Comparison of ENCODE assay signal across 10 mouse cellular contexts in genomic region chr9:77497173-77497572, GRCm38 (mm10). TPM values are rescaled to one million over a fixed set of nuclear protein-coding genes. Genes with fewer than 3 reads are reported as not detected.
DNase-seq lines count a peak whose midpoint lies in the region; ATAC-seq and TF ChIP-seq lines count a peak whose summit lies in the region.
"Had no signal": no experiment of that assay in that cellular context is flagged by ENCODE, and none has a peak within 500 bp of the region (broad histone marks: within the 10 kb centered on the region; RNA-seq: fewer than 3 reads in every experiment).

No protein-coding gene starts in this region.

- H3K4me2 ChIP-seq in liver, embryonic 12.5 days, result no peak overlapping the region
- no peak overlapping the region for H3K4me2 ChIP-seq in liver, postnatal 0 days (ENCODE audit: low read depth, low read length)
- H3K4me2 ChIP-seq in forebrain, embryonic 12.5 days, result peak overlapping the region; percentile 31; the same call in 1 of the 2 replicates
- H3K4me2 ChIP-seq in hindbrain, embryonic 16.5 days (ENCODE audit: low read length), result no peak overlapping the region
- H3K4me2 ChIP-seq in midbrain, postnatal 0 days (ENCODE audit: low read depth, low read length, poor library complexity, severe bottlenecking), result no peak overlapping the region

- no peak for ATAC-seq in liver, embryonic 12.5 days
- ATAC-seq in liver, postnatal 0 days, result no peak
- ATAC-seq in forebrain, embryonic 12.5 days (ENCODE audit: low FRiP score), result no peak
- ATAC-seq in hindbrain, embryonic 16.5 days, result no peak
- ATAC-seq in midbrain, postnatal 0 days (ENCODE audit: low FRiP score), result 0 out of 2 replicates have a peak, but pooled peaks have one; percentile 22
- ATAC-seq in frontal cortex, adult (ENCODE audit: low TSS enrichment), result no peak

- H3K27ac ChIP-seq in liver, embryonic 12.5 days, result 0 out of 2 replicates have a peak overlapping the region, but pooled peaks have one; percentile 3
- no peak overlapping the region for H3K27ac ChIP-seq in liver, postnatal 0 days (ENCODE audit: low read depth)
- peak overlapping the region; percentile 89 for H3K27ac ChIP-seq in forebrain, embryonic 12.5 days
- peak overlapping the region; percentile 12; the same call in 1 of the 2 replicates for H3K27ac ChIP-seq in hindbrain, embryonic 16.5 days (ENCODE audit: low read depth, low read length)
- no peak overlapping the region for H3K27ac ChIP-seq in midbrain, postnatal 0 days (ENCODE audit: low read depth, low read length)

- H3K4me3 ChIP-seq in liver, embryonic 12.5 days, result no peak overlapping the region
- H3K4me3 ChIP-seq in liver, postnatal 0 days (ENCODE audit: low read depth, low read length), result no peak overlapping the region
- H3K4me3 ChIP-seq in forebrain, embryonic 12.5 days (replicated peaks), result no peak overlapping the region
- H3K4me3 ChIP-seq in hindbrain, embryonic 16.5 days (ENCODE audit: low read length), result no peak overlapping the region
- H3K4me3 ChIP-seq in midbrain, postnatal 0 days (ENCODE audit: low read depth, low read length), result no peak overlapping the region
- H3K4me3 ChIP-seq: erythroblast, embryonic 14.5 days had no signal

- peaks cover 20% of the 10 kb centered on the region for H3K4me1 ChIP-seq in liver, embryonic 12.5 days
- no peaks in the 10 kb centered on the region; the same call in 1 of the 2 replicates for H3K4me1 ChIP-seq in liver, postnatal 0 days (ENCODE audit: insufficient read depth)
- peaks cover 49% of the 10 kb centered on the region for H3K4me1 ChIP-seq in forebrain, embryonic 12.5 days
- peaks cover 12% of the 10 kb centered on the region for H3K4me1 ChIP-seq in hindbrain, embryonic 16.5 days (ENCODE audit: control insufficient read depth, insufficient read depth, low read depth, low read length)
- peaks cover 5% of the 10 kb centered on the region for H3K4me1 ChIP-seq in midbrain, postnatal 0 days (ENCODE audit: insufficient read depth, low read length)

- TF ChIP-seq EP300 in liver, postnatal 0 days (IDR thresholded peaks at IDR 0.05; ENCODE audit: low read depth), result no peak

- DNase-seq in liver, postnatal 0 days, result no peak
- DNase-seq in midbrain, postnatal 0 days (ENCODE audit: low spot score), result no peak
- DNase-seq in left cerebral cortex, postnatal 14 days (ENCODE audit: low spot score in 2 of 2), result no peak
- DNase-seq: cerebellum, adult 18-20 months; layer of hippocampus, adult 9-11 months had no signal

- no peaks in the 10 kb centered on the region for H3K36me3 ChIP-seq in liver, embryonic 12.5 days
- H3K36me3 ChIP-seq in liver, postnatal 0 days (replicated peaks; ENCODE audit: insufficient read depth, low read length), result no peaks in the 10 kb centered on the region
- no peaks in the 10 kb centered on the region for H3K36me3 ChIP-seq in forebrain, embryonic 12.5 days (replicated peaks)
- no peaks in the 10 kb centered on the region for H3K36me3 ChIP-seq in hindbrain, embryonic 16.5 days (ENCODE audit: control insufficient read depth, insufficient read depth, low read length)
- no peaks in the 10 kb centered on the region for H3K36me3 ChIP-seq in midbrain, postnatal 0 days (ENCODE audit: insufficient read depth, low read length)

- no peak overlapping the region for H3K9ac ChIP-seq in liver, embryonic 12.5 days
- no peak overlapping the region for H3K9ac ChIP-seq in liver, postnatal 0 days (replicated peaks)
- 0 out of 2 replicates have a peak overlapping the region, but pooled peaks have one; percentile 14 for H3K9ac ChIP-seq in forebrain, embryonic 12.5 days
- H3K9ac ChIP-seq in hindbrain, embryonic 16.5 days (ENCODE audit: low read depth, low read length), result no peak overlapping the region
- H3K9ac ChIP-seq in midbrain, postnatal 0 days (replicated peaks; ENCODE audit: low read length, poor library complexity, severe bottlenecking), result no peak overlapping the region

- no peaks in the 10 kb centered on the region for H3K9me3 ChIP-seq in liver, embryonic 12.5 days (replicated peaks)
- no peaks in the 10 kb centered on the region for H3K9me3 ChIP-seq in liver, postnatal 0 days (ENCODE audit: low read length)
- H3K9me3 ChIP-seq in forebrain, embryonic 12.5 days, result no peaks in the 10 kb centered on the region
- no peaks in the 10 kb centered on the region for H3K9me3 ChIP-seq in hindbrain, embryonic 16.5 days (ENCODE audit: control insufficient read depth, low read length)
- H3K9me3 ChIP-seq in midbrain, postnatal 0 days (ENCODE audit: low read length), result no peaks in the 10 kb centered on the region

- 47% methylated on average over 6 of the region's 6 CpGs for WGBS in liver, embryonic 12.5 days (ENCODE audit: insufficient replicate concordance)
- 34% methylated on average over 6 of the region's 6 CpGs for WGBS in liver, postnatal 0 days (ENCODE audit: insufficient replicate concordance)
- 29% methylated on average over 6 of the region's 6 CpGs for WGBS in forebrain, embryonic 12.5 days
- 30% methylated on average over 6 of the region's 6 CpGs for WGBS in hindbrain, embryonic 16.5 days
- WGBS in midbrain, postnatal 0 days, result 37% methylated on average over 6 of the region's 6 CpGs

- no peaks in the 10 kb centered on the region for H3K27me3 ChIP-seq in liver, embryonic 12.5 days (replicated peaks)
- H3K27me3 ChIP-seq in liver, postnatal 0 days (ENCODE audit: insufficient read depth, low read length), result no peaks in the 10 kb centered on the region
- H3K27me3 ChIP-seq in forebrain, embryonic 12.5 days, result 0 out of 2 replicates have a peak, but pooled peaks cover 2% of the 10 kb centered on the region
- H3K27me3 ChIP-seq in hindbrain, embryonic 16.5 days (replicated peaks; ENCODE audit: control insufficient read depth, insufficient read depth, low read length), result no peaks in the 10 kb centered on the region
- H3K27me3 ChIP-seq in midbrain, postnatal 0 days (ENCODE audit: insufficient read depth, low read length), result no peaks in the 10 kb centered on the region

- TF ChIP-seq CTCF in liver, postnatal 0 days (IDR thresholded peaks at IDR 0.05; ENCODE audit: low read depth), result no peak
- no peak for TF ChIP-seq CTCF in midbrain, postnatal 0 days (IDR thresholded peaks at IDR 0.05)

- intact Hi-C loops in left cerebral cortex, postnatal 14 days (cut with DNase I), result no loop called here

RNA-seq across cellular contexts. Expression of gene Lrrc1, which starts 47.5 kb away (rescaled TPM):
- 4.0 and 4.4 TPM in 2 replicates for polyA plus RNA-seq in liver, embryonic 12.5 days (2016; fragmentation: Nextera tagmentation; extraction: Ambion mirVana)
- 1.2 and 1.5 TPM in 2 replicates for polyA plus RNA-seq in liver, postnatal 0 days (2015; fragmentation: Nextera tagmentation; extraction: Ambion mirVana)
- 18.1 and 21.4 TPM in 2 replicates for polyA plus RNA-seq in forebrain, embryonic 12.5 days (2016; fragmentation: Nextera tagmentation; extraction: Ambion mirVana)
- polyA plus RNA-seq in hindbrain, embryonic 16.5 days (2015; fragmentation: Nextera tagmentation; extraction: Ambion mirVana), result 5.0 and 5.5 TPM in 2 replicates
- 19.1 and 38.6 TPM in 2 replicates for total RNA-seq in midbrain, postnatal 0 days (2014; rRNA removed)
- polyA plus RNA-seq in midbrain, postnatal 0 days (2015; fragmentation: Nextera tagmentation; extraction: Ambion mirVana), result 4.2 and 4.6 TPM in 2 replicates
- total RNA-seq in left cerebral cortex, postnatal 14 days (2021), result 1 to 10 TPM; 5.5 to 5.8 TPM

Comparison
In these comparisons a context has a peak if more than half of its experiments do, and no peak if none do; other contexts are left out.
1. H3K27ac ChIP-seq: peak in liver, embryonic 12.5 days (single experiment), forebrain, embryonic 12.5 days (single experiment) and hindbrain, embryonic 16.5 days (single experiment); none in liver, postnatal 0 days (single experiment) and midbrain, postnatal 0 days (single experiment).